Mouse (Mus musculus) hindbrain, embryonic 16.5 days (tissue): ENCODE measurements around the gene Dhx38. TPM values are rescaled to one million over a fixed set of nuclear protein-coding genes. Genes with fewer than 3 reads are reported as not detected.

Experiments used
- ATAC-seq: fragments of 200-750 bp; cut with Nextera tagmentation; 2 replicates; pipeline ENCODE4 v1.8.0; 2017; ENCODE audit warnings: moderate TSS enrichment, moderate library complexity
- H3K27ac ChIP-seq: fragments of 300-500 bp; sonication (generic); 2 replicates; pipeline ENCODE4 v1.5.1; 2014; ENCODE audit warnings: low read depth, mild to moderate bottlenecking, control low read depth, low read length, moderate library complexity
- H3K27me3 ChIP-seq: fragments of 300-500 bp; sonication (generic); replicated peaks from 2 replicates; pipeline ENCODE4 v1.6.1; 2014; ENCODE audit warnings: low read length; ENCODE audit not compliant: control insufficient read depth, insufficient read depth
- H3K36me3 ChIP-seq: fragments of 300-500 bp; sonication (generic); 2 replicates; pipeline ENCODE4 v1.6.1; 2014; ENCODE audit warnings: mild to moderate bottlenecking, low read length, moderate library complexity, mixed read lengths; ENCODE audit not compliant: control insufficient read depth, insufficient read depth
- H3K4me1 ChIP-seq: fragments of 300-500 bp; sonication (generic); 2 replicates; pipeline ENCODE4 v1.6.1; 2014; ENCODE audit warnings: low read depth, low read length; ENCODE audit not compliant: control insufficient read depth, insufficient read depth
- H3K4me2 ChIP-seq: fragments of 300-500 bp; sonication (generic); 2 replicates; pipeline ENCODE4 v1.6.1; 2014; ENCODE audit warnings: mild to moderate bottlenecking, low read length, control low read depth, moderate library complexity
- H3K4me3 ChIP-seq: fragments of 300-500 bp; sonication (generic); 2 replicates; pipeline ENCODE4 v1.5.1; 2014; ENCODE audit warnings: mild to moderate bottlenecking, low read length, control low read depth, moderate library complexity
- H3K9ac ChIP-seq: fragments of 300-500 bp; sonication (generic); 2 replicates; pipeline ENCODE4 v1.6.1; 2014; ENCODE audit warnings: low read depth, mild to moderate bottlenecking, control low read depth, low read length, moderate library complexity
- H3K9me3 ChIP-seq: fragments of 300-500 bp; sonication (generic); 2 replicates; pipeline ENCODE4 v1.6.1; 2014; ENCODE audit warnings: mild to moderate bottlenecking, low read length, moderate library complexity; ENCODE audit not compliant: control insufficient read depth
- WGBS: fragments of 180-500 bp; shearing (Covaris S2); extraction: QIAGEN DNeasy Blood & Tissue Kit; methylation state at CpG from one replicate; pipeline ENCODE4 v1.1.7; 2014; 5-methylcytosine and 5-hydroxymethylcytosine counted together
- polyA plus RNA-seq: library from polyadenylated mRNA; unstranded; fragments of >200 nt; fragmentation: Nextera tagmentation; extraction: Ambion mirVana; gene quantifications from 2 replicates; pipeline ENCODE4 v1.2.1, GENCODE M21; 2015

Dhx38 gene
- polyA plus RNA-seq, 1 experiment from 2014 or later = 14.4 TPM

- Histone ChIP-seq H3K4me3 (no peak overlapping the region), H3K9ac (no peak overlapping the region), H3K27me3 (no peaks in the 10 kb centered on the region), H3K9me3 (no peaks in the 10 kb centered on the region), H3K27ac (no peak overlapping the region), H3K4me1 (no peaks in the 10 kb centered on the region), H3K36me3 (peaks cover 6% of the 10 kb centered on the region), H3K4me2 (no peak overlapping the region)
- WGBS = 82% methylated on average over 5 of the region's 5 CpGs
- no peak for ATAC-seq
These were observed 26.5 kb upstream of the Dhx38 start for GRCm38 (mm10) chr8:109592164-109592563.

GRCm38 (mm10) chr8:109591367-109591766, 25.7 kb upstream of the Dhx38 start:
- Histone ChIP-seq H3K9ac (no peak overlapping the region), H3K27me3 (no peaks in the 10 kb centered on the region), H3K9me3 (no peaks in the 10 kb centered on the region), H3K27ac (no peak overlapping the region), H3K36me3 (peaks cover 6% of the 10 kb centered on the region), H3K4me2 (no peak overlapping the region), H3K4me3 (no peak overlapping the region), H3K4me1 (no peaks in the 10 kb centered on the region)
- no peak for ATAC-seq
- 85% methylated on average over 3 of the region's 3 CpGs for WGBS

GRCm38 (mm10) chr8:109590901-109591300, 25.2 kb upstream of the Dhx38 start:
- no peaks in the 10 kb centered on the region for H3K27me3 ChIP-seq
- no peak overlapping the region for H3K27ac ChIP-seq
- H3K36me3 ChIP-seq = peaks cover 6% of the 10 kb centered on the region
- no peak overlapping the region for H3K9ac ChIP-seq
- no peak for ATAC-seq
- H3K4me2 ChIP-seq = no peak overlapping the region
- WGBS = 85% methylated on average over 9 of the region's 9 CpGs
- H3K9me3 ChIP-seq = no peaks in the 10 kb centered on the region
- no peak overlapping the region for H3K4me3 ChIP-seq
- H3K4me1 ChIP-seq = no peaks in the 10 kb centered on the region

GRCm38 (mm10) chr8:109586972-109587504, 21.4 kb upstream of the Dhx38 start:
- ATAC-seq = no peak
- WGBS = 71% methylated on average over 7 of the region's 7 CpGs
- H3K4me3 ChIP-seq = no peak overlapping the region

GRCm38 (mm10) chr8:109585652-109586051, 20.0 kb upstream of the Dhx38 start:
- Histone ChIP-seq H3K27me3 (no peaks in the 10 kb centered on the region), H3K4me3 (no peak overlapping the region), H3K9ac (no peak overlapping the region), H3K27ac (no peak overlapping the region), H3K9me3 (no peaks in the 10 kb centered on the region; the same call in 1 of the 2 replicates), H3K36me3 (no peaks in the 10 kb centered on the region), H3K4me2 (no peak overlapping the region), H3K4me1 (no peaks in the 10 kb centered on the region)
- ATAC-seq = no peak

More at GRCm38 (mm10) chr8:109586972-109587504, 21.4 kb upstream of the Dhx38 start:
- H3K27ac ChIP-seq = no peak overlapping the region
- H3K36me3 ChIP-seq = no peaks in the 10 kb centered on the region; the same call in 1 of the 2 replicates
- no peaks in the 10 kb centered on the region for H3K27me3 ChIP-seq
- H3K4me1 ChIP-seq = no peaks in the 10 kb centered on the region
- no peaks in the 10 kb centered on the region; the same call in 1 of the 2 replicates for H3K9me3 ChIP-seq
- H3K4me2 ChIP-seq = no peak overlapping the region
- no peak overlapping the region for H3K9ac ChIP-seq

GRCm38 (mm10) chr8:109584830-109585229, 19.2 kb upstream of the Dhx38 start:
- H3K27me3 ChIP-seq = no peaks in the 10 kb centered on the region
- H3K4me2 ChIP-seq = no peak overlapping the region
- H3K9ac ChIP-seq = no peak overlapping the region
- no peaks in the 10 kb centered on the region for H3K4me1 ChIP-seq
- no peak overlapping the region for H3K27ac ChIP-seq
- ATAC-seq = no peak
- no peaks in the 10 kb centered on the region; the same call in 1 of the 2 replicates for H3K9me3 ChIP-seq
- H3K36me3 ChIP-seq = no peaks in the 10 kb centered on the region
- WGBS = 90% methylated on average over 3 of the region's 3 CpGs
- H3K4me3 ChIP-seq = no peak overlapping the region

- Histone ChIP-seq H3K9ac (no peak overlapping the region), H3K27ac (no peak overlapping the region), H3K4me2 (no peak overlapping the region), H3K36me3 (no peaks in the 10 kb centered on the region), H3K4me3 (no peak overlapping the region), H3K4me1 (no peaks in the 10 kb centered on the region), H3K9me3 (no peaks in the 10 kb centered on the region; the same call in 1 of the 2 replicates), H3K27me3 (no peaks in the 10 kb centered on the region)
- 86% methylated on average over 4 of the region's 4 CpGs for WGBS
- no peak for ATAC-seq
These were observed 18.6 kb upstream of the Dhx38 start for GRCm38 (mm10) chr8:109584293-109584692.

GRCm38 (mm10) chr8:109578900-109579301, 13.2 kb upstream of the Dhx38 start, which contains the start of gene Hp:
Gene Hp, minus strand, starts transcription at chr8:109579172.
- 86% methylated on average over 8 of the region's 8 CpGs for WGBS

GRCm38 (mm10) chr8:109576311-109576710, 10.7 kb upstream of the Dhx38 start:
- no peak for ATAC-seq

More at GRCm38 (mm10) chr8:109578900-109579301, 13.2 kb upstream of the Dhx38 start, which contains the start of gene Hp:
- Histone ChIP-seq H3K27me3 (no peaks in the 10 kb centered on the region), H3K36me3 (no peaks in the 10 kb centered on the region), H3K4me2 (no peak within 1 kb of the TSS), H3K9ac (no peak within 1 kb of the TSS), H3K27ac (no peak within 1 kb of the TSS), H3K9me3 (no peaks in the 10 kb centered on the region; the same call in 1 of the 2 replicates), H3K4me3 (no peak within 1 kb of the TSS), H3K4me1 (no peaks in the 10 kb centered on the region)
- no peak for ATAC-seq

More at GRCm38 (mm10) chr8:109576311-109576710, 10.7 kb upstream of the Dhx38 start:
- no peaks in the 10 kb centered on the region for H3K4me1 ChIP-seq
- H3K27ac ChIP-seq = no peak overlapping the region
- peaks cover 3% of the 10 kb centered on the region; the same call in 1 of the 2 replicates for H3K36me3 ChIP-seq
- 86% methylated on average over 4 of the region's 4 CpGs for WGBS
- no peaks in the 10 kb centered on the region for H3K9me3 ChIP-seq
- no peak overlapping the region for H3K4me2 ChIP-seq
- no peak overlapping the region for H3K4me3 ChIP-seq
- H3K9ac ChIP-seq = no peak overlapping the region
- H3K27me3 ChIP-seq = no peaks in the 10 kb centered on the region
